Mouse (Mus musculus) midbrain, embryonic 14.5 days (tissue): Measurements from ENCODE around the gene Itga6. TPM values are rescaled to one million over a fixed set of nuclear protein-coding genes. Genes with fewer than 3 reads are reported as not detected.

Source experiments
- ATAC-seq: fragments of 200-750 bp; cut with Nextera tagmentation; 2 replicates; pipeline ENCODE4 v1.8.0; 2017; ENCODE audit warnings: moderate number of reproducible peaks, moderate library complexity; ENCODE audit not compliant: low FRiP score, low TSS enrichment
- DNase-seq: peaks from one replicate; pipeline ENCODE4 v3.0.0-alpha.2; 2015
- H3K27ac ChIP-seq: fragments of 300-500 bp; sonication (generic); replicated peaks from 2 replicates; pipeline ENCODE4 v1.5.1; 2014; ENCODE audit warnings: mild to moderate bottlenecking, low read depth, low read length, moderate library complexity
- H3K27me3 ChIP-seq: fragments of 300-500 bp; sonication (generic); 2 replicates; pipeline ENCODE4 v1.6.1; 2014; ENCODE audit warnings: low read length, control low read depth, mixed read lengths; ENCODE audit not compliant: control insufficient read depth, insufficient read depth
- H3K36me3 ChIP-seq: fragments of 300-500 bp; sonication (generic); 2 replicates; pipeline ENCODE4 v1.6.1; 2014; ENCODE audit warnings: low read length, control low read depth; ENCODE audit not compliant: control insufficient read depth, insufficient read depth
- H3K4me1 ChIP-seq: fragments of 300-500 bp; sonication (generic); 2 replicates; pipeline ENCODE4 v1.6.1; 2014; ENCODE audit warnings: mild to moderate bottlenecking, antibody characterized with exemption, low read length, control low read depth; ENCODE audit not compliant: control insufficient read depth, insufficient read depth
- H3K4me2 ChIP-seq: fragments of 300-500 bp; sonication (generic); 2 replicates; pipeline ENCODE4 v1.6.1; 2014; ENCODE audit warnings: mild to moderate bottlenecking, low read length, moderate library complexity
- H3K4me3 ChIP-seq: fragments of 300-500 bp; sonication (generic); replicated peaks from 2 replicates; pipeline ENCODE4 v1.5.1; 2014; ENCODE audit warnings: low read depth, low read length
- H3K9ac ChIP-seq: fragments of 300-500 bp; sonication (generic); replicated peaks from 2 replicates; pipeline ENCODE4 v1.6.1; 2014; ENCODE audit warnings: mild to moderate bottlenecking, low read length, moderate library complexity
- H3K9me3 ChIP-seq: fragments of 300-500 bp; sonication (generic); 2 replicates; pipeline ENCODE4 v1.6.1; 2016; ENCODE audit warnings: low read length, control low read depth, mixed read lengths; ENCODE audit not compliant: control insufficient read depth
- WGBS: fragments of 180-500 bp; shearing (Covaris S2); extraction: QIAGEN DNeasy Blood & Tissue Kit; methylation state at CpG from one replicate; pipeline ENCODE4 v1.1.7; 2014; 5-methylcytosine and 5-hydroxymethylcytosine counted together
- polyA plus RNA-seq: library from polyadenylated mRNA; unstranded; fragments of >200 nt; fragmentation: Nextera tagmentation; extraction: Ambion mirVana; gene quantifications from 2 replicates; pipeline ENCODE4 v1.2.1, GENCODE M21; 2014

Gene Itga6
- polyA plus RNA-seq = 15.9 and 21.6 TPM in 2 replicates

GRCm38 (mm10) chr2:71745610-71746374, at the start of gene Itga6:
Gene Itga6, plus strand, starts transcription at chr2:71745616.
- Histone ChIP-seq H3K27me3 (no peaks in the 10 kb centered on the region), H3K4me3 (no peak within 1 kb of the TSS), H3K36me3 (no peaks in the 10 kb centered on the region), H3K9me3 (no peaks in the 10 kb centered on the region), H3K9ac (0 out of 2 replicates have a peak within 1 kb of the TSS, but pooled peaks have one; percentile 9), H3K4me2 (0 out of 2 replicates have a peak within 1 kb of the TSS, but pooled peaks have one; percentile 6), H3K27ac (no peak within 1 kb of the TSS), H3K4me1 (peaks cover 24% of the 10 kb centered on the region)
- DNase-seq (no peak), ATAC-seq (no peak)
- 62% methylated on average over 6 of the region's 6 CpGs for WGBS

GRCm38 (mm10) chr2:71696776-71697175, 48.6 kb upstream of the Itga6 start:
- Histone ChIP-seq H3K36me3 (no peaks in the 10 kb centered on the region), H3K9me3 (no peaks in the 10 kb centered on the region), H3K4me1 (no peaks in the 10 kb centered on the region), H3K27ac (no peak overlapping the region), H3K9ac (no peak overlapping the region), H3K4me3 (no peak overlapping the region), H3K27me3 (no peaks in the 10 kb centered on the region), H3K4me2 (no peak overlapping the region)
- WGBS = 100% methylated on average over 1 of the region's 1 CpGs
- ATAC-seq = no peak
- no peak for DNase-seq

DNA sequence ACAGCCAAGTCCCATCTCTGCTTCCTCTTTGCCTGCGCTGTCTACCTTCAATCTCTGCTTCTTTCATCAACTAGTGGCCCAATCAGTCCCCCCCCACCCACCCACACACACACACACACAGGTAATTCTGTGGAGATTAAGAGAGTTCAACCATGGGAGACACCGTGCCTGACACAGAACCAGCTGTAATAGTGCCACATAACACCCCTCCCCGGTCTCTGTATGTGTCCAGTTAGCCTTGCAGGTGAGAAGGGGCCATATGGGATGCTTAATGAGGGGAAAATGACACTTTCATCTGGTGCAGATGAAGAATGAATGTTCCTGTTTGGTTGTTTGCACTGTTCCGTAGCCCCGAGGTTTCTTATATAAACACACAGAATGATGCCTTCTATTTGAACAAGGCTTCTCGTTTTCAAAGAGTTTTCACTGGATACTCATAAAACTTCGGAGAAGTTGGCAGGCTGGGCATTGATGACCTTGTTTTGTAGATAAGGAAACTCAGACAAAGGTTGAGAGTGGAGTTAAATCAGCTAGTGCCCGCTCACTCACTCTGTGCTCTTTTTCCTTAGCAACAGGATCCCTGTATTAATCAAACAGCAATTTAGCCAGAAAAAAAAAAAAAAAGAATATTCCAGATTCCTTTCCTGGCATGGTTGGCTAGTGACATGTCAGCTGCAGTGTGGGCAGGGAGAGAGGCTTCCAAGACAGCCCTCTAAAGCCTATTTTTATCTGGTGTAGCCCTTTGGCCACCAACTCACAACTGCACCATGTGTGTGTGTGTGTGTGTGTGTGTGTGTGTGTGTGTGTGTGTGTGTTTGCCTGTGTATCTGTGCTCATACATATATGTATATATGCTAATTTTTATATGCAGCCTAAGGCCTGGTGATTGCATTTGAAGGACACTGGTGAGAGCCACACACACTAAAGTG, 47.7 kb upstream of the Itga6 start:
- no peak overlapping the region for H3K9ac ChIP-seq
- H3K27ac ChIP-seq = no peak overlapping the region
- H3K4me1 ChIP-seq = no peaks in the 10 kb centered on the region
- DNase-seq (no peak), ATAC-seq (no peak)
- no peak overlapping the region for H3K4me3 ChIP-seq
- no peaks in the 10 kb centered on the region for H3K27me3 ChIP-seq
- no peak overlapping the region for H3K4me2 ChIP-seq
- 88% methylated on average over 8 of the region's 8 CpGs for WGBS
- no peaks in the 10 kb centered on the region for H3K9me3 ChIP-seq
- no peaks in the 10 kb centered on the region for H3K36me3 ChIP-seq

GRCm38 (mm10) chr2:71698366-71698765, 47.0 kb upstream of the Itga6 start:
- Histone ChIP-seq H3K4me1 (no peaks in the 10 kb centered on the region), H3K36me3 (no peaks in the 10 kb centered on the region), H3K4me2 (no peak overlapping the region), H3K27ac (no peak overlapping the region), H3K4me3 (no peak overlapping the region), H3K9ac (no peak overlapping the region), H3K27me3 (no peaks in the 10 kb centered on the region), H3K9me3 (no peaks in the 10 kb centered on the region)
- DNase-seq (no peak), ATAC-seq (no peak)
- WGBS = 76% methylated on average over 6 of the region's 6 CpGs

GRCm38 (mm10) chr2:71698942-71699341, 46.5 kb upstream of the Itga6 start:
- no peak overlapping the region for H3K9ac ChIP-seq
- ATAC-seq (no peak), DNase-seq (no peak)
- H3K27ac ChIP-seq = no peak overlapping the region
- H3K4me1 ChIP-seq = no peaks in the 10 kb centered on the region
- H3K4me3 ChIP-seq = no peak overlapping the region
- no peaks in the 10 kb centered on the region for H3K9me3 ChIP-seq
- WGBS = 35% methylated on average over 7 of the region's 7 CpGs
- no peaks in the 10 kb centered on the region for H3K27me3 ChIP-seq
- H3K4me2 ChIP-seq = no peak overlapping the region
- H3K36me3 ChIP-seq = no peaks in the 10 kb centered on the region

DNA sequence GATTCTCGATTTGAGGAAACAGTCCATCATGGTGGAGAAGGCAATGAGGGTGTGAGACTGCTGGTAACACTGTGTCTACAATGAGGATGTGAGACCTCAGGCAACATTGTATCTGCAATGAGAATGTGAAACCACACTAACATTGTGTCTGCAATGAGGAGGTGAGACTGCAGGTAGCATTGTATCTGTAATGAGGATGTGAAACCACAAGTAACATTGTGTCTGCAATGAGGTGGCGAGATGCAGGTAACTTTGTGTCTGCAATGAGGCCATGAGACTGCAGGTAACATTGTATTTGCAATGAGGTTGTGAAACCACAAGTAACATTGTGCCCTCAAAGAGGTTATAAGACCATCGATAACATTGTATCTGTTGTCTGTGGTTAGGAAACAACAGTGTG, 44.1 kb upstream of the Itga6 start:
- Histone ChIP-seq H3K27me3 (no peaks in the 10 kb centered on the region), H3K4me2 (no peak overlapping the region), H3K4me1 (no peaks in the 10 kb centered on the region), H3K9ac (no peak overlapping the region), H3K36me3 (no peaks in the 10 kb centered on the region), H3K4me3 (no peak overlapping the region), H3K9me3 (no peaks in the 10 kb centered on the region), H3K27ac (no peak overlapping the region)
- no peak for DNase-seq
- no peak for ATAC-seq
- WGBS = 95% methylated on average over 3 of the region's 3 CpGs

DNA sequence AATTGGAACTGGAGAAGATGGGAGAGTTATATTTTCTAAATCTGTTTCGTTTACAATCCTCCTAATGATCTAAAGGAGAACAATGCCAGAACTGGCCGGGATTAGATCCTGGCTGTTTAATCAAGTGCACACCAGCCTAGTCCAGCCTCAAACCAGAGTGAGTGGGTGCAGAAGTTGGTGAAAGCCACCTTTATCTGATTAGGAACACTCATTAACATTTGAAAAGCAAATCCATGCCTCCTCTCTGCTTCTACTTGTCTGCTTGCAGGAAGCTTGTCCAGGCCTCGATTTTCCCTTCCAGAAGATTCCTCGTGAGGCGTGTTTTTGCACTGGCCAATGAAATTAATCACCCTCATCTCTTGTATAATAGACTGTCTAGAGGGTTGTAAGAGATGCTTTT, 41.1 kb upstream of the Itga6 start:
- H3K27me3 ChIP-seq = no peaks in the 10 kb centered on the region
- no peak overlapping the region for H3K4me2 ChIP-seq
- no peak overlapping the region for H3K27ac ChIP-seq
- no peak for DNase-seq
- no peaks in the 10 kb centered on the region for H3K9me3 ChIP-seq
- H3K4me3 ChIP-seq = no peak overlapping the region
- no peak for ATAC-seq
- H3K36me3 ChIP-seq = no peaks in the 10 kb centered on the region
- H3K9ac ChIP-seq = no peak overlapping the region
- no peaks in the 10 kb centered on the region for H3K4me1 ChIP-seq
- 37% methylated on average over 5 of the region's 5 CpGs for WGBS

GRCm38 (mm10) chr2:71708886-71709285, 36.5 kb upstream of the Itga6 start:
- Histone ChIP-seq H3K4me2 (no peak overlapping the region), H3K4me1 (no peaks in the 10 kb centered on the region), H3K9me3 (no peaks in the 10 kb centered on the region), H3K36me3 (no peaks in the 10 kb centered on the region), H3K4me3 (no peak overlapping the region), H3K27me3 (no peaks in the 10 kb centered on the region), H3K27ac (no peak overlapping the region), H3K9ac (no peak overlapping the region)
- DNase-seq (peak; percentile 39), ATAC-seq (no peak)
- 84% methylated on average over 5 of the region's 5 CpGs for WGBS
